Mouse (Mus musculus): Measurements from ENCODE around the gene Prkar1b. TPM values are rescaled to one million over a fixed set of nuclear protein-coding genes. Genes with fewer than 3 reads are reported as not detected.
A peak's percentile ranks its signal among the peaks of the same experiment; 100 is the strongest.

Gene Prkar1b
- total RNA-seq, 2 experiments from 2014 or later = 738 to 861 TPM

DNA sequence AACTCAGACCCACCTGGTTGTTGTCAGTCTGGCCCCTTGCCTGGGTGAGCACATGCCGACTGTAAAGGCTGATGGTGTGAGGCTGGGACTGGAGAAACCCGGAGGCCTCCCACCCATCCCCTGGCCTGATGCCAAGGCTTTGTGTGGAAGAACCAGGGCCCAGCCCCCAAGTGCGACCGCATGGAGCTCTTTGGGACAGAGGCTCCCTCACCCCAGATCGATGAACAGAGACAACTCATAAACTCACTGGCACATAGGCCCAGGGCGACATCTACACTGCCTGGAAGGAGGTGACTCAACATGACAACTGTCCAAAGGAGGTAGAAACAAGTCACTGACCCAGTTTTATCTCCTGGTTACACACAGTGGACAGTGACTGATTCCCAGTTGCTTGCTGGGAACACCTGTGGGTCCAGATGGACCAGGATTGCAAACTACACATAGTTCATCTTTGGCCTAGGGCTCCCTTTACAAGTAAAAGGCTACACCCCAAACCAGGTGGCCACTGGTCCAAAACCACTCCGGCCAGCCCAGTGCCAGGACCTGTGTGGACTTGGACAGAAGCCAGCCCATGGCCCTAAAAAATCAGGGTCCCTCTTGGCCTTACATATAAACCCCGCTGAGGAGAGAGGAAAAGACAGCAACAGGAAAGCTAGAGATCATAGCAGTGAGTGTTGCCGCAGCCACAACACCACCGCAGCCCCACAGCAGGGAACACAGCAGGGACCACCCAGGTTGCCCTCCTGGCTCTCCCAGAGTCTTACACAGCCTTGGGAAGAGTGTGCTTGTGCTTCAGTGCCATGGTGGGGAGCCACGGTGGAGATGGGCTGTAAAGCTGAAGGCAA lies 72.3 kb downstream of the Prkar1b start:
- intact Hi-C loops (cut with DNase I) = loop anchor here (5.0 kb wide), 2 partner anchors 50 to 230 kb away; no protein-coding TSS in a partner anchor
- DNase-seq (ENCODE audit: low spot score in 2 of 2) = no peak

- no peak for DNase-seq (ENCODE audit: low spot score in 2 of 2)
- intact Hi-C loops (cut with DNase I) = loop anchor here (5.0 kb wide), 2 partner anchors 51 to 229 kb away; no protein-coding TSS in a partner anchor
These were observed 73.4 kb downstream of the Prkar1b start for GRCm38 (mm10) chr5:139076450-139076849.

DNA sequence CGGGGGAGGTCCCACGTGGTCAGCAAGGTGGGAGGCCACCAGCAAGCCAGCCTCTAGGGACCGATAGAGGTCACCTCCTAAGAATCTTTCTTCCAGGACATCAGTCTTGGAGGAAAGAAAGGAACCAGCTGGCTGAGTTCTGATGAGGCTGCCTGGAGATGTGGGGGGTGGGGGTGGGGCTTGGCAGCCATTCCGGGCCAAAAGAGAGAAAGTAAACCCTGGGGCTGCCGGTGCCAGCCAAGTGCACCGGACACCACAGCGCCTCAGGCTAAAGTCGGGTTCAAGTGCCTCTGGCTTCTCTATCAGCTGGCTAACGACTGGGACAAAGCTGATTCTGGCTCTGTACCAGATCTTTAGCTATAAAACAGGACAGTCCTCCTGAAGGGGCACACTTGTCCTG lies 74.0 kb downstream of the Prkar1b start:
- DNase-seq (ENCODE audit: low spot score in 2 of 2) = no peak
- intact Hi-C loops (cut with DNase I) = loop anchor here (5.0 kb wide), 2 partner anchors 52 to 228 kb away; no protein-coding TSS in a partner anchor

DNA sequence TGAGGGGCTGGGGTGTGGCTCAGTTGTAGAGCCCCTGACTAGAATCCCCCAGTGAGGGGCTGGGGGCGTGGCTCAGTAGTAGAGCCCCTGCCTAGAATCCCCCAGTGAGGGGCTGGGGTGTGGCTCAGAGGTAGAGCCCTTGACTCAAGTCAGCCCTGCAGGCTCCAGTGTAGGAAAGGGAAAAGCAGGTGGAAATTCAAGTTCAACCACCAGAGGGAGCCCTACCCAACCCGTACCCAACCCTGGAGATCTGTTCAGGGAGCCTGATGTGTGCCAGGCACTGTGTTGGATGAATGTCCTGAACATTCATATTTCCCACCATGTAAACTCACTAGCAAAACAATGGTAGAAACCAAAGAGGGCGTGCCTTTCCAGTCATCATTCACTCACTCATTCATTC lies 74.7 kb downstream of the Prkar1b start:
- DNase-seq (ENCODE audit: low spot score in 2 of 2) = peak; percentile 55 to 61

DNA sequence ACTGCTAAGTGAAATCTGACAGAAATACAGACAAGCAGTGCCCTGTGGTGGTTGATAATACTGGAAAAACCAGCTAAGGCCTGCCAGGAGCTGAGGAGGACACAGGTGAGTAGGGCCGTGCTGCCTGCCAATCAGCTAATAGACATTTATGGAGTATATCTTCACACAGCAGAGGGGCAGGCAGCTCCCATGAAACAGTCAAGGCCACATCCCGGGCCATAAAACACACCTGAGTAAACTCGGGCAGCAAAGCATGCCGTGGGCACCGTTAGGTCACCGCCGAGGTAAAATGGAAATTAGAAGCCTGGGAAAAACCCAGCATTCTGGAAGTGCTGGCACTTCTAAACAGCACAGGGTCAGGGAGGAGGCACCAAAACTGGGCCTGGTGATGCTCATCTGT lies 75.8 kb downstream of the Prkar1b start:
- intact Hi-C loops (cut with DNase I) = no loop called here
- no peak for DNase-seq (ENCODE audit: low spot score in 2 of 2)

More for the DNA sequence above, 74.7 kb downstream of the Prkar1b start:
- intact Hi-C loops (cut with DNase I) = loop anchor here (5.0 kb wide), 2 partner anchors 52 to 228 kb away; no protein-coding TSS in a partner anchor

GRCm38 (mm10) chr5:139072866-139073265 lies 76.9 kb downstream of the Prkar1b start:
- DNase-seq (ENCODE audit: low spot score in 2 of 2) = no peak
- intact Hi-C loops (cut with DNase I) = no loop called here

GRCm38 (mm10) chr5:139066861-139067614 lies 82.8 kb downstream of the Prkar1b start:
- intact Hi-C loops (cut with DNase I) = no loop called here
- no peak for DNase-seq (ENCODE audit: low spot score in 2 of 2)

DNA sequence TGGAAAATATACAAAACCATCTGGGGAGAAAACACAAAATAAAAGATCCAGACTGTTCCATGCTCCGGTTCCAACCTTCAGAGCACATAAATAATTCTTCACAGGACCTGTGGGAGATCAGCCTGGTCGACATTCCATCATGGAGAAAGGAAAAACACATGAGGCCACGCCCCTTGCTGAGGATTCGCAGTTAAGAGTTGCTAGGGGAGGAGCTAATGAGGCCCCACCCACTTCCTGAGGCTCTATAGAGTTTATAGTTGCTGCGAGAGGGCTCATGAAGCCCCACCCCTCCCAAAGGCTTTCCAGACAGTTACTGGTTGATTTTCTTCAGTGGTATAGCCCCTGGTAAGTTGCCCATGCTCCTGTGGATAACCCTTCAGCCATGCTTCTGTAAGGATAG lies 85.2 kb downstream of the Prkar1b start:
- intact Hi-C loops (cut with DNase I) = no loop called here
- no peak for DNase-seq (ENCODE audit: low spot score in 2 of 2)

DNA sequence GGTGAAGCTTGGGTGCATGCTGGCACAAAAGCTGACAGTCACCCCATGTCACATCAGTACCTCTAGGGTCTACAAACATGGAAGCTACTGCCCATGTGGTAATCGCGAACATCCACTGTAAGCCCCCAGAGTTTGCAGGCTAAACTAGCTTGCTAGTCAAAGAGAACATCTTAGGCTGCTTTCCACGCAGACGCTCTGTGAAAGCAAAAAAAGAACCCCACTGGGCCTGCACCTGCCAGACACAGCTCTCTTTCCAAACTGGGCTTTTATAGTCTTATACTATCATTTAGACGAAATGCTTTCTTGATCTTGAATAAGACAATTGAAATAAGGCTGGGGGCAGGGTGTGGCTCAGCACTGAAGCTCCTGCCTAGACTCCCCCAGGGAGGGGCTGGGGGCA lies 88.1 kb downstream of the Prkar1b start:
- intact Hi-C loops (cut with DNase I) = no loop called here
- DNase-seq (ENCODE audit: low spot score in 2 of 2) = no peak

DNA sequence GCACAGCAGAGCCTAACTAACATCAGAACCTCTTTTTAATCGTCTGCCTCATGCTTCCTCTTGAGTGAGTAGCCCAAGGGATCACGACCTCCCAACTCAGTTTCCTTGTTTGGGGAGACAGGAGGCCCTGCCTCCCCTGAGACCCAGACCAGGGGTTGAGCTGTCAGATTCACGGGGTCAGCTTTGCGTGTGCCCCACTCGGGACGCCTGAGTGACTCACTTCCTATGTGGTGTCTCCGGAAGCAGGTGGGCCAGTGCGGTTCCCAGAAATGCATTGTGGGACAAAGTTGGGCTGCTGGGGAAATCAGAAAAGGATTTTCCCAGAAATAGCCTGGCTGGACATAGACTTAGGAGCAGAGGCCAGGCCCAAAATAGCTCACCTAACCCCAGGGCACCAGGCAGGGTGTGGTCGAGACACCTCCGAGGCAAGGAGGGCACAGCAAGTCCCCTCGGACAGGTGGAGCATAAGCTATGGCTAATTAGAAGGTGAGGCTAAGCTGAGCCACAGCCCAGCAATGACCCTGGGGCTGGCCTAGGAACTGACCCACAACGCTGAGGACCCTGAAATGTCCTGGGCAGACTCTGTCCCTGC lies 89.2 kb downstream of the Prkar1b start:
- DNase-seq (ENCODE audit: low spot score in 2 of 2) = no peak
- intact Hi-C loops (cut with DNase I) = no loop called here

DNA sequence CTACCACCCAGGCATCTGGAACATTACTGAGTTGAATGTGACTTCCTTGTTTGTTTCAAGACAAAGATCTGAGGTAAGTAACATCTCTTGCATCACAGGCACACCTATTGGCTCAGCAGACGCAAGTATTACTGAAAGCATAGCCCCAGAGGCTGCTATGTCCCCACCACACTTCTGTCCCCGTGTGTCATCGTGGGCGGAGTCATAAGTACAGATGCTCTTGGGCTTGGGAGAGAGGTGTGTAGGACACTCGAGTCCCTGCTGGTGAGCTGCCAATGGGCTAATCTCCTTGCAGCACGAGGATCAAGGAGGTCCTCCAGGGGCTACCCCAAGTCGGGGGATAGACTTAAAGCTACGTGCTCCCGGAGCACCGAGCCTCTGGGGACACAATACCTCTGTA lies 96.6 kb downstream of the Prkar1b start:
- no peak for DNase-seq (ENCODE audit: low spot score in 2 of 2)
- intact Hi-C loops (cut with DNase I) = no loop called here

GRCm38 (mm10) chr5:139051276-139051675 lies 98.5 kb downstream of the Prkar1b start:
- intact Hi-C loops (cut with DNase I) = no loop called here
- DNase-seq (ENCODE audit: low spot score in 2 of 2) = peak; percentile 42 to 55

- intact Hi-C loops (cut with DNase I) = no loop called here
- peak; percentile 48 to 54 for DNase-seq (ENCODE audit: low spot score in 2 of 2)
These were observed 100.4 kb downstream of the Prkar1b start for GRCm38 (mm10) chr5:139049367-139049766.

DNA sequence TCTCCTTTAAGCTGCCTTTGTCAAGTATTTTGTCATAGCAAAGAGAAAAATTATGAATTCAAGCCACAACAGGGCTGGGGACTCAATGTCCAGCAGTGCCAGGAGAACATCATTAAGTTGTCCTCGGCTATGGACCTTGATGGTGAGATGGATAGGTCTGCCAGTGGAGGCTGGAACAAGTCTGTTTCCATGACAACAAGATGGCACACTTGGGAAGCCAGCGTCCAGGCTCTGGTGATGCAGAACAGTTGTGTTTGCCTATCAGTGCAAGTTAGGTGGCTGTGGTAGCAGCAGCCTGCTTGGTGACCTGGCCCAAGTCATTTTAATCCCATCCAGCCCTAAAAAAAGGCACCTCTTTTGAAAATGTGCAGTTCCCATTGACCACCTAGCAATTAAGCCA lies 102.6 kb downstream of the Prkar1b start:
- intact Hi-C loops (cut with DNase I) = no loop called here
- no peak for DNase-seq (ENCODE audit: low spot score in 2 of 2)

GRCm38 (mm10) chr5:139046636-139047035 lies 103.2 kb downstream of the Prkar1b start:
- intact Hi-C loops (cut with DNase I) = no loop called here
- DNase-seq (ENCODE audit: low spot score in 2 of 2) = no peak

GRCm38 (mm10) chr5:139043546-139043945 lies 106.3 kb downstream of the Prkar1b start:
- DNase-seq (ENCODE audit: low spot score in 2 of 2) = no peak
- intact Hi-C loops (cut with DNase I) = no loop called here

- intact Hi-C loops (cut with DNase I) = no loop called here
- DNase-seq (ENCODE audit: low spot score in 2 of 2) = no peak
These were observed 107.5 kb downstream of the Prkar1b start for GRCm38 (mm10) chr5:139042299-139042698.

DNA sequence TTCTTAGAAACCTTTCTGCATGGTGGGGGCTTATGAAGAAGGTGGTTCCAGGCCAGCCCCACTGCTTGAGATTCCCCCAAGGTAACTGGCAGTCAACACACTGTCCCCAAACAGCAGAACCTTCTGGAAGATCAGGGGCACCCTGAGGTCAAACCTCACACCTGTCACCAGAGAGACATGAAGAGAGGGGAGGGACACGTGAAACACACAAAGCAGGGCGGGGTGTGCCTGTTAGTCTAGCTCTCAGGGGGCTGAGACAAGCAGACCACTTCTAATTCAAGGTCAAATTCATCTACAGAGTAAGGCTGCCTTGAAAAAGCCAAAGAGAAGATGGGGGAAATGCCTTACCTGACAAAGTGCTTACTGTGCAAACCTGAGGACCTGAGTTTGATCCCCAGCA lies 114.6 kb downstream of the Prkar1b start:
- intact Hi-C loops (cut with DNase I) = no loop called here

DNA sequence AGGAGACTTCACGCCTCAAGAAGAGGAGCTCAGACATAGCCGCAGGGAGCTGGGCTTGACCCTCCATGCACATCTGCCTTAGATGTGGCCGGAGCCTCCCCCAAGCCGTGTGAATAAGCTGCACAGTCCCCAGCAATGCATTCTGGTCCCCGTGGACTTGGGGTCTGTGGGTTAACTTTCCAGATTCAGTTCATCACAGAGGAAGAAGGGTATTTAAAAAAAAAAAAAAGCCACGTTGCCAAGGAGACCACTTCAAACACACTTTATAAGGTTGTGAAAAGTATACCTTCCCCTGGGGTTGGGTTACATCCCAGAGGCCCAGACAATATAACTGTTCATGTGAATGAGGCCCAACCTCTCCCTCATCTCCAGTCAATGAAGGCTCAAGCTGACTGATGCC lies 115.1 kb downstream of the Prkar1b start:
- DNase-seq (ENCODE audit: low spot score in 2 of 2) = no peak
- intact Hi-C loops (cut with DNase I) = no loop called here

More for the DNA sequence above, 114.6 kb downstream of the Prkar1b start:
- no peak for DNase-seq (ENCODE audit: low spot score in 2 of 2)
